Mouse (Mus musculus) hindbrain, embryonic 12.5 days (tissue): Measurements from ENCODE around the gene Sh3bp4. TPM values are rescaled to one million over a fixed set of nuclear protein-coding genes. Genes with fewer than 3 reads are reported as not detected.

Experiments
- ATAC-seq: fragments of 200-750 bp; cut with Nextera tagmentation; 2 replicates; pipeline ENCODE4 v1.8.0; 2017; ENCODE audit warnings: moderate TSS enrichment; ENCODE audit not compliant: low FRiP score
- H3K27ac ChIP-seq: fragments of 300-500 bp; sonication (generic); 2 replicates; pipeline ENCODE4 v1.5.1; 2016; ENCODE audit warnings: mild to moderate bottlenecking
- H3K27me3 ChIP-seq: fragments of 300-500 bp; sonication (generic); 2 replicates; pipeline ENCODE4 v1.6.1; 2016; ENCODE audit warnings: mild to moderate bottlenecking
- H3K36me3 ChIP-seq: fragments of 300-500 bp; sonication (generic); 2 replicates; pipeline ENCODE4 v1.6.1; 2016; ENCODE audit warnings: mild to moderate bottlenecking
- H3K4me1 ChIP-seq: fragments of 300-500 bp; sonication (generic); 2 replicates; pipeline ENCODE4 v1.6.1; 2016
- H3K4me2 ChIP-seq: fragments of 300-500 bp; sonication (generic); replicated peaks from 2 replicates; pipeline ENCODE4 v1.6.1; 2016; ENCODE audit warnings: mild to moderate bottlenecking
- H3K4me3 ChIP-seq: fragments of 300-500 bp; sonication (generic); 2 replicates; pipeline ENCODE4 v1.5.1; 2016; ENCODE audit warnings: mild to moderate bottlenecking
- H3K9ac ChIP-seq: fragments of 300-500 bp; sonication (generic); 2 replicates; pipeline ENCODE4 v1.6.1; 2016; ENCODE audit warnings: mild to moderate bottlenecking, moderate library complexity
- H3K9me3 ChIP-seq: fragments of 300-500 bp; sonication (generic); replicated peaks from 2 replicates; pipeline ENCODE4 v1.6.1; 2016; ENCODE audit warnings: mild to moderate bottlenecking
- WGBS: fragments of 180-500 bp; shearing (Covaris S2); methylation state at CpG from one replicate; pipeline ENCODE4 v1.1.7; 2016; 5-methylcytosine and 5-hydroxymethylcytosine counted together
- polyA plus RNA-seq: library from polyadenylated mRNA; unstranded; fragments of >200 nt; fragmentation: Nextera tagmentation; extraction: Ambion mirVana; gene quantifications from 2 replicates; pipeline ENCODE4 v1.2.1, GENCODE M21; 2016

The Sh3bp4 gene
- polyA plus RNA-seq, 1 experiment from 2014 or later = 28.0 TPM

DNA sequence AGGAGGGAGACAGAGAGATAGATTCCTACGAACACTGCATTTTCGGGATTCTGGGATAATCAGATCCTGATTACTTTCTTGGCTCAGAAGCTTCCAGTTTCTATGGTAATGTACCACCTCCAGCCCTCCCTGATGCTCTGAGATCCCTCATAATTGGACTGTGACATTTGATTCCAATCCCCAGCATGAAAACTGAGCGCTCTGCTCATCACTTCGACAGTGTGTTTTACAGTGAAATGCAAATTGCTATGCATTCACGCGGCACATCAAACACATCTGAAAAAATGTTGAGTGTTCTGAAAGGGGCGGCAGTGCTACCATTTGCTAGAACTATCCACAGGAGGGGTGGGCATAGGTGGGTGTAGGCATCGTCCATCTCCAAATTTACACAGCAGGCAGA lies 24.8 kb upstream of the Sh3bp4 start:
- Histone ChIP-seq H3K36me3 (no peaks in the 10 kb centered on the region), H3K9ac (no peak overlapping the region), H3K4me2 (no peak overlapping the region), H3K27me3 (no peaks in the 10 kb centered on the region), H3K9me3 (no peaks in the 10 kb centered on the region), H3K4me3 (no peak overlapping the region), H3K27ac (no peak overlapping the region), H3K4me1 (no peaks in the 10 kb centered on the region)
- WGBS = 77% methylated on average over 8 of the region's 8 CpGs
- no peak for ATAC-seq

GRCm38 (mm10) chr1:89049506-89049905 lies 20.7 kb upstream of the Sh3bp4 start:
- no peak for ATAC-seq
- H3K9me3 ChIP-seq = no peaks in the 10 kb centered on the region
- no peaks in the 10 kb centered on the region for H3K36me3 ChIP-seq
- H3K4me3 ChIP-seq = no peak overlapping the region
- H3K4me1 ChIP-seq = no peaks in the 10 kb centered on the region
- no peak overlapping the region for H3K9ac ChIP-seq
- 85% methylated on average over 4 of the region's 4 CpGs for WGBS
- no peaks in the 10 kb centered on the region for H3K27me3 ChIP-seq
- H3K4me2 ChIP-seq = no peak overlapping the region
- H3K27ac ChIP-seq = no peak overlapping the region

DNA sequence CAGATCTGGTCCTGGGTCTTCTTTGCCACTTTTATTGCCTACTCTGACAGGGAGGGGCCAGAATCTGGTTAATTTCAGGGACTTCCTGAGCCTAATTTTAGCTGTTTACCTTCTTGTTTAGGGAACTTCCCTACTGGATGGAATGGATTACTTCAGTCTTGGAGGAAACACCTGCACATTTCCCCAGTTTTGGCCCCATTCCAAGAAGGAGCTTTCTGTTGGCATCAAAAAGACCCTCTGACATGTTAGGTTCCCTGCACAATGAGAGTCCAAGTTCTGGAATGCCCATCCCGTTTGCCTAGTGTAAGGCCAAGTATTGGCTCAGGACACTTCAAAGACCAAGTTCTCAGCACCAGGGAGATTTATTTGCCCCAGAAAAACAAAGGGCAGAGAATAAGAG lies 14.0 kb upstream of the Sh3bp4 start:
- no peaks in the 10 kb centered on the region for H3K4me1 ChIP-seq
- no peak overlapping the region for H3K27ac ChIP-seq
- no peaks in the 10 kb centered on the region; the same call in 1 of the 2 replicates for H3K9me3 ChIP-seq
- 74% methylated on average over 1 of the region's 1 CpGs for WGBS
- no peak overlapping the region for H3K4me2 ChIP-seq
- H3K4me3 ChIP-seq = no peak overlapping the region
- no peak overlapping the region for H3K9ac ChIP-seq
- H3K27me3 ChIP-seq = no peaks in the 10 kb centered on the region
- no peaks in the 10 kb centered on the region for H3K36me3 ChIP-seq
- ATAC-seq = no peak

- H3K9ac ChIP-seq = no peak overlapping the region
- no peaks in the 10 kb centered on the region for H3K27me3 ChIP-seq
- no peak overlapping the region for H3K4me2 ChIP-seq
- no peaks in the 10 kb centered on the region; the same call in 1 of the 2 replicates for H3K9me3 ChIP-seq
- WGBS = 82% methylated on average over 3 of the region's 3 CpGs
- ATAC-seq = no peak
- H3K36me3 ChIP-seq = no peaks in the 10 kb centered on the region
- H3K27ac ChIP-seq = no peak overlapping the region
- H3K4me1 ChIP-seq = no peaks in the 10 kb centered on the region
- H3K4me3 ChIP-seq = no peak overlapping the region
These were observed 12.8 kb upstream of the Sh3bp4 start for GRCm38 (mm10) chr1:89057430-89057829.

DNA sequence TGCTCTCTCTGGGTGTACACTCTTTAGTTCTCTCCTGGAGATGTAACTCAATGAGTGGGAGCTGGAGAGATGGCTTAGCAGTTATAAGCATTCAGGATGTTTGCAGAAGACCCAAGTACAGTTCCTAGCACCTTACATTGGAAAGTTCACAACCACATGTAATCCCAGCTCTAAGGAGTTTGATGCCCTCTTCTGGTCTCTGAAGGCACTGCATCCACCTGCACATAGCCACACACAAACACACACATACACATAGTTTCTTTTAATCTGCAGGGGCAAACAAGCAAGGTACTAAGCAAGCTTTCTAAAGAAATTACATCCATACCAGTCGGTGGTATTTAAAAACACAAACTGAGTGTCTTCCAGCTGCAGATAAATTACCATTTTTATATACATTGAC lies 12.2 kb upstream of the Sh3bp4 start:
- Histone ChIP-seq H3K36me3 (no peaks in the 10 kb centered on the region), H3K27me3 (no peaks in the 10 kb centered on the region), H3K27ac (no peak overlapping the region), H3K4me2 (no peak overlapping the region), H3K4me1 (no peaks in the 10 kb centered on the region), H3K9me3 (no peaks in the 10 kb centered on the region; the same call in 1 of the 2 replicates), H3K4me3 (no peak overlapping the region), H3K9ac (no peak overlapping the region)
- ATAC-seq = no peak
- WGBS = 94% methylated on average over 1 of the region's 1 CpGs

DNA sequence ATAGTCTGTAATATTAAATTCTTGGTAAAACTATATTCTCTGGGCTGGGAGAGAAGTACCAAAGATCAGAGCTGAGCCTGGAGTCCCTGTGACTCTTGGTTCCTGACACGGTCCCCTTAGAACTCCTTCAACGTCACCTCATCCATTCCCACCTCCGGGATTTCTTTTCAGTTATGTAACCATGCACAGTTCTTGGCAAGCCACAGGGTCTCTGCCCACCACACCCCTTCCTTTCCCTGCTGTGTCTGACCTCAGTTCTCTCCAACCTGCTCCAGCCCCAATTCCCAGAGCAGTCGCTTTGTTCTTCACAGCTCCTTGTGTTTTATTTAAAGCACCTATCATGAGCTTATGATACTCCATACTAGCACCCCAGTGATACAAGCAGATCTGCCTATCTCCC lies 7.2 kb upstream of the Sh3bp4 start:
- no peaks in the 10 kb centered on the region for H3K4me1 ChIP-seq
- no peaks in the 10 kb centered on the region; the same call in 1 of the 2 replicates for H3K9me3 ChIP-seq
- no peak overlapping the region for H3K4me3 ChIP-seq
- H3K27ac ChIP-seq = no peak overlapping the region
- no peaks in the 10 kb centered on the region for H3K36me3 ChIP-seq
- ATAC-seq = no peak
- H3K9ac ChIP-seq = no peak overlapping the region
- no peak overlapping the region for H3K4me2 ChIP-seq
- no peaks in the 10 kb centered on the region for H3K27me3 ChIP-seq
- WGBS = 91% methylated on average over 4 of the region's 4 CpGs

GRCm38 (mm10) chr1:89063800-89064199 lies 6.4 kb upstream of the Sh3bp4 start:
- no peak for ATAC-seq
- Histone ChIP-seq H3K4me2 (no peak overlapping the region), H3K27me3 (no peaks in the 10 kb centered on the region), H3K9me3 (no peaks in the 10 kb centered on the region), H3K4me1 (peaks cover 2% of the 10 kb centered on the region), H3K36me3 (no peaks in the 10 kb centered on the region), H3K27ac (no peak overlapping the region), H3K9ac (no peak overlapping the region), H3K4me3 (no peak overlapping the region)
- 89% methylated on average over 3 of the region's 3 CpGs for WGBS

DNA sequence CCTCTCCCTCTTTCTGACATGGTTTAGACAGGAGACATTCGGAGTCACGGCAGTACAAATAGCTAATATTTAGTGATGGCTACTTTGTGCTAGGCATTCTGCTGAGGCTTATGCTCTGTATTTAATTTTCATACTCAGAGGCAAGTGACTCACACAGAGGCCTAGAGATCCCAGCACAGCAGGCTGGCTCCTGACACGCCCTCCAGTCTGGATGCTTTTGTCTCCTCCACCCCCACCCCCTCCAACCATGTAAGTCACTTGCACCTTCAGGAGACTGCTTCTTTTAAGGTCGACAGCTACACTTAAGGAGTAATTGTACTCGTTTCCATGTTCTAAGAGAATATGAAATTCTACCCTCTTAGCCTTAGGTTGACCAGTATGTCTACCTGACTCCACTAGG lies 1.4 kb upstream of the Sh3bp4 start:
- peaks cover 37% of the 10 kb centered on the region for H3K4me1 ChIP-seq
- no peak for ATAC-seq
- no peak overlapping the region for H3K27ac ChIP-seq
- no peaks in the 10 kb centered on the region for H3K9me3 ChIP-seq
- H3K9ac ChIP-seq = no peak overlapping the region
- H3K4me3 ChIP-seq = no peak overlapping the region
- 63% methylated on average over 5 of the region's 5 CpGs for WGBS
- no peaks in the 10 kb centered on the region for H3K36me3 ChIP-seq
- H3K27me3 ChIP-seq = no peaks in the 10 kb centered on the region
- H3K4me2 ChIP-seq = peak overlapping the region; percentile 68; the same call in 1 of the 2 replicates

DNA sequence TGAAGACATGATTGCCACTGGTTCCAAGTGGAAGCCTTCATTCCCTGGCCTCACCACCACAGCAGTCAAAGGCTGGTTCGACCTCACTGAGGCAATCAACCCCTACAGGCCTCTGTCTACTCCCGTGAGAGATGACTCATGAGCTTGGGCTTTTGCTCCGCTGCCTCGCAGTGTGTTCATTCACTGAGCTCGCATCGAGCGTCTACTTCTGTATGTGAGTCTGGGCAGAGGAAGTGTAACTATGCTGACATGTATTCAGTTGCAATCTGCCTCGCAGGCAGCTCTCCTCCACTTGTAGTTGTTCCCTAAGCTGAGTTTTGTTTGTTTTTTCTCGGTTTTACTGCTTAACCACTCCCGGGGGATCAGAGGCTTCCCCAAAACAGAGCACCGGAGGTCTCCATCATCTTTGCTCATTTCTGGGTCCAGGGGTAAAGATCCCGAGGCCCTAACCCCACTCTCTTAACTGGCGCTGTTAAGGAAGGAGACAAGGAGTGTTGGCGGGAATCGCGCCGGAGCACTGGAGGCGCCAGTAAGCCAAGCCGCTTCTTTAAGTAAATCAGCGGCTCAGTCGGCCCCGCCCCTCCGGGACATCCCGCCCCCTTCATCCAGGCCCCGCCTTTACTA lies 624 bp upstream of the Sh3bp4 start:
- peak overlapping the region; percentile 70 for H3K27ac ChIP-seq
- H3K4me1 ChIP-seq = peaks cover 40% of the 10 kb centered on the region
- peak overlapping the region; percentile 4 for H3K9ac ChIP-seq
- ATAC-seq = peak; percentile 29
- no peaks in the 10 kb centered on the region for H3K9me3 ChIP-seq
- H3K4me2 ChIP-seq = peak overlapping the region; percentile 68
- WGBS = under 1% methylated on average over 25 of the region's 25 CpGs
- no peaks in the 10 kb centered on the region for H3K27me3 ChIP-seq
- peak overlapping the region; percentile 83 for H3K4me3 ChIP-seq
- H3K36me3 ChIP-seq = no peaks in the 10 kb centered on the region

DNA sequence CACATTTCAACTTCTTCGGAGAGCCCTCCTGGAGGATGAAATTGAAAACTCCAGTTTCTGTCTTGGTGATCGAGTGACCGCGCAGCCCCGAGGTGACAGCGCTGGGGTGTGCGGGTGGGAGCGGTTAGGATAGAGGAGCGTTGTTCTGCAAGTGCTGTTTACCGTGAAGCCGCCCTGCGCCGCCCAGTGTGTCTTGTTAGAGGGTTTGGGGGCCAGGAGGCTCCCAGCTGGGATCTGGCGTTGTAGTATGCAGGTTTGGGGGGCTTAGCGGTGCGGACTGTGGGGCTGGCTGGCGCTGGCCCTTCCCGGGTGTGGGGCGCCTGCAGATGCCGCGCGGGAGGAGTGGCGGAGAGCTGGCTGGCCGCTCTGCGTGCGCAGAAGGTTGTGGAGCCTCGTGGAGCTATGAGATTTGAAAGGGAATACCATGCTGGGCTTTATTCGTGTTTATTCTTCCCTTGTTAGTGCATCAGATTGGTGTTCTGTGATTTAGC lies 701 bp downstream of the Sh3bp4 start:
- ATAC-seq = peak; percentile 39
- peak overlapping the region; percentile 84 for H3K27ac ChIP-seq
- H3K9ac ChIP-seq = peak overlapping the region; percentile 85
- H3K4me2 ChIP-seq = peak overlapping the region; percentile 68
- H3K27me3 ChIP-seq = no peaks in the 10 kb centered on the region
- H3K4me3 ChIP-seq = peak overlapping the region; percentile 83
- no peaks in the 10 kb centered on the region for H3K9me3 ChIP-seq
- no peaks in the 10 kb centered on the region for H3K36me3 ChIP-seq
- 0% methylated on average over 28 of the region's 28 CpGs for WGBS
- peaks cover 52% of the 10 kb centered on the region for H3K4me1 ChIP-seq

DNA sequence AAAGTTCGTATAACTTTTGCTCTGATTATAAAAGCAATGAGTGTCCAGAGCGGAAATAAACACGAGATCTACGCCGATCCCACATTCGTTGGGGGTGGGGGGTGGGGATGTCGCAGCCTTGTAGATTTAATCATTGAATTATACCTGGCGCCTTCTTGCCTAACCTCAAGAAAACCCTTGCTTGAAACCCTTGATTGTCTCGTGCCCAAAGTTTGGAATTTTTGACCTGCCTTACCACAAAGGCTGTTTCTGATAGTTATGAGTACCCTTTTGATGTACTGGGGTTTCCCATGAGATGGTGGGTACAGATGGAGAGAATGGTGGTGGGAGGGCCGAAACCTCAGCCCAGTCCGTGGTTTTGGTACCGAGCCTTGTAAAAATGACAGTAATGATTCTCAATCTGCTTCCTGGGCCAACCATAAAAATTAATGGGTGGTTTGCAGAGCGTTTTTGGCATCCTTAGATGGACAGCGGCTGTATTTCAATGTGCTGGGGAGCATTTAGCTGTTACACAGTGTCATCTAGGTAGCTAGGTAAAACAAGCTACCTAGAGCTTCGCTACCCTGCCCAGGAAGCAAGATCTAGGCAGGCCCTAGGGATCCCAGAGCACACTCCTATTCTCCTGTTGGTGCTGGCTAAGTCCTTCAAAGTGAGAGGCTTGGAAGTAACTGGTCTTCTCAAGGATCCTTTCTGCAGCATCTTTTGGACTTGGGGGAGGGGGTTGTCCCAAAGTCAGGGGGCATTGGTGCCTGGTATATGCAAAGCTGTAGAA lies 1.3 kb downstream of the Sh3bp4 start:
- Histone ChIP-seq H3K4me3 (peak overlapping the region; percentile 83), H3K27ac (peak overlapping the region; percentile 84), H3K27me3 (no peaks in the 10 kb centered on the region), H3K9me3 (no peaks in the 10 kb centered on the region), H3K36me3 (no peaks in the 10 kb centered on the region), H3K9ac (peak overlapping the region; percentile 85), H3K4me2 (peak overlapping the region; percentile 68), H3K4me1 (peaks cover 57% of the 10 kb centered on the region)
- ATAC-seq = no peak
- WGBS = 3% methylated on average over 15 of the region's 15 CpGs

GRCm38 (mm10) chr1:89072143-89072990 lies 2.2 kb downstream of the Sh3bp4 start:
- no peaks in the 10 kb centered on the region for H3K9me3 ChIP-seq

More at GRCm38 (mm10) chr1:89072143-89072990, 2.2 kb downstream of the Sh3bp4 start:
- ATAC-seq = no peak
- Histone ChIP-seq H3K27ac (peak overlapping the region; percentile 76), H3K4me1 (peaks cover 61% of the 10 kb centered on the region), H3K36me3 (no peaks in the 10 kb centered on the region), H3K4me3 (peak overlapping the region; percentile 83), H3K27me3 (no peaks in the 10 kb centered on the region), H3K4me2 (peak overlapping the region; percentile 68), H3K9ac (peak overlapping the region; percentile 85)
- 5% methylated on average over 14 of the region's 14 CpGs for WGBS
